8 mouse cellular contexts compared by ENCODE assay signal in genomic region chr4:73790260-73791185, GRCm38 (mm10). TPM values are rescaled to one million over a fixed set of nuclear protein-coding genes. Genes with fewer than 3 reads are reported as not detected.
A peak's percentile ranks its signal among the peaks of the same experiment; 100 is the strongest.
DNase-seq lines count a peak whose midpoint lies in the region; ATAC-seq and TF ChIP-seq lines count a peak whose summit lies in the region.

Gene Rasef (minus strand): TSS chr4:73790994.

- peaks cover 6% of the 10 kb centered on the region; the same call in 1 of the 2 replicates for H3K27me3 ChIP-seq in forebrain, postnatal 0 days (ENCODE audit: insufficient read depth, low read length)
- peaks cover 6% of the 10 kb centered on the region for H3K27me3 ChIP-seq in intestine, embryonic 16.5 days (replicated peaks; ENCODE audit: control insufficient read depth, insufficient read depth, low read length)
- H3K27me3 ChIP-seq in liver, embryonic 13.5 days: peaks cover 13% of the 10 kb centered on the region
- H3K27me3 ChIP-seq in neural tube, embryonic 12.5 days (replicated peaks): peaks cover 17% of the 10 kb centered on the region

- H3K4me3 ChIP-seq in left cerebral cortex, adult 2 months: peak within 1 kb of the TSS; percentile 51
- peak within 1 kb of the TSS; percentile 52 for H3K4me3 ChIP-seq in forebrain, postnatal 0 days (ENCODE audit: low read depth, low read length)
- peak within 1 kb of the TSS; percentile 58 for H3K4me3 ChIP-seq in intestine, embryonic 16.5 days (ENCODE audit: low read length)
- H3K4me3 ChIP-seq in liver, embryonic 13.5 days (replicated peaks): peak within 1 kb of the TSS; percentile 34
- H3K4me3 ChIP-seq in neural tube, embryonic 12.5 days: peak within 1 kb of the TSS; percentile 51

- peak within 1 kb of the TSS; percentile 99 for H3K4me2 ChIP-seq in forebrain, postnatal 0 days (ENCODE audit: low read depth)
- H3K4me2 ChIP-seq in intestine, embryonic 16.5 days (ENCODE audit: low read depth, low read length): peak within 1 kb of the TSS; percentile 93
- H3K4me2 ChIP-seq in liver, embryonic 13.5 days: peak within 1 kb of the TSS; percentile 56
- H3K4me2 ChIP-seq in neural tube, embryonic 12.5 days (replicated peaks): peak within 1 kb of the TSS; percentile 98

- 5% methylated on average over 87 of the region's 87 CpGs for WGBS in forebrain, postnatal 0 days
- WGBS in intestine, embryonic 16.5 days: 4% methylated on average over 85 of the region's 87 CpGs
- WGBS in liver, embryonic 13.5 days (ENCODE audit: insufficient replicate concordance): 6% methylated on average over 87 of the region's 87 CpGs
- 6% methylated on average over 87 of the region's 87 CpGs for WGBS in neural tube, embryonic 12.5 days

- peak; percentile 90 for ATAC-seq in forebrain, postnatal 0 days
- ATAC-seq in intestine, embryonic 16.5 days: peak; percentile 94
- no peak for ATAC-seq in liver, embryonic 13.5 days (ENCODE audit: low read depth)
- ATAC-seq in neural tube, embryonic 12.5 days (ENCODE audit: low FRiP score, low read depth): peak; percentile 87

- TF ChIP-seq CTCF in left cerebral cortex, adult 2 months (IDR thresholded peaks at IDR 0.05): no peak
- no peak for TF ChIP-seq CTCF in forebrain, postnatal 0 days (IDR thresholded peaks at IDR 0.05; ENCODE audit: low read depth)

- H3K27ac ChIP-seq in left cerebral cortex, adult 2 months: no peak within 1 kb of the TSS
- H3K27ac ChIP-seq in forebrain, postnatal 0 days (ENCODE audit: low read depth, low read length): no peak within 1 kb of the TSS
- no peak within 1 kb of the TSS for H3K27ac ChIP-seq in intestine, embryonic 16.5 days (ENCODE audit: low read length)
- H3K27ac ChIP-seq in liver, embryonic 13.5 days: no peak within 1 kb of the TSS
- H3K27ac ChIP-seq in neural tube, embryonic 12.5 days: no peak within 1 kb of the TSS

- peak within 1 kb of the TSS; percentile 64 for H3K9ac ChIP-seq in forebrain, postnatal 0 days
- peak within 1 kb of the TSS; percentile 75 for H3K9ac ChIP-seq in intestine, embryonic 16.5 days (ENCODE audit: low read depth, low read length)
- H3K9ac ChIP-seq in liver, embryonic 13.5 days: no peak within 1 kb of the TSS
- H3K9ac ChIP-seq in neural tube, embryonic 12.5 days: peak within 1 kb of the TSS; percentile 45; the same call in 1 of the 2 replicates

- H3K36me3 ChIP-seq in forebrain, postnatal 0 days (ENCODE audit: insufficient read depth): no peaks in the 10 kb centered on the region
- H3K36me3 ChIP-seq in intestine, embryonic 16.5 days (ENCODE audit: control insufficient read depth, insufficient read depth, low read length): no peaks in the 10 kb centered on the region
- no peaks in the 10 kb centered on the region for H3K36me3 ChIP-seq in liver, embryonic 13.5 days
- H3K36me3 ChIP-seq in neural tube, embryonic 12.5 days: no peaks in the 10 kb centered on the region

- peak; percentile 14 to 20 for DNase-seq in left cerebral cortex, adult 2 months (ENCODE audit: extremely low spot score in 1 of 2, low spot score in 2 of 2)
- no peak for DNase-seq in left cerebral cortex, adult 11 months (ENCODE audit: low spot score)
- DNase-seq in forebrain, postnatal 0 days: peak; percentile 56
- no peak for DNase-seq in liver, embryonic 13.5 days
- peak; percentile 20 for DNase-seq in urinary bladder, postnatal 10 days (ENCODE audit: low spot score)
- no peak for DNase-seq in cerebellum, adult 8-10 months

- intact Hi-C loops in left cerebral cortex, adult 2 months (cut with DNase I): no loop called here

- 0 out of 2 replicates have a peak, but pooled peaks cover 5% of the 10 kb centered on the region for H3K4me1 ChIP-seq in forebrain, postnatal 0 days (ENCODE audit: insufficient read depth)
- H3K4me1 ChIP-seq in intestine, embryonic 16.5 days (ENCODE audit: control insufficient read depth, insufficient read depth, low read length): peaks cover 5% of the 10 kb centered on the region; the same call in 1 of the 2 replicates
- H3K4me1 ChIP-seq in liver, embryonic 13.5 days (replicated peaks): no peaks in the 10 kb centered on the region
- H3K4me1 ChIP-seq in neural tube, embryonic 12.5 days: peaks cover 5% of the 10 kb centered on the region; the same call in 1 of the 2 replicates

- no peaks in the 10 kb centered on the region for H3K9me3 ChIP-seq in forebrain, postnatal 0 days (ENCODE audit: low read length)
- H3K9me3 ChIP-seq in intestine, embryonic 16.5 days (ENCODE audit: control insufficient read depth, low read length): no peaks in the 10 kb centered on the region
- H3K9me3 ChIP-seq in liver, embryonic 13.5 days (replicated peaks): no peaks in the 10 kb centered on the region
- H3K9me3 ChIP-seq in neural tube, embryonic 12.5 days: no peaks in the 10 kb centered on the region

RNA-seq across cellular contexts. Expression of gene Rasef, which starts in this region (rescaled TPM):
- total RNA-seq in left cerebral cortex, adult 2 months (2021): under 1 TPM in 1 of 2 experiments, not detected in 1; 0.11 TPM
- total RNA-seq in forebrain, postnatal 0 days (2014; rRNA removed): 1.1 and 1.2 TPM in 2 replicates
- polyA plus RNA-seq in forebrain, postnatal 0 days (2015; fragmentation: Nextera tagmentation; extraction: Ambion mirVana): 0.18 and 0.24 TPM in 2 replicates
- polyA plus RNA-seq in intestine, embryonic 16.5 days (2015; fragmentation: Nextera tagmentation; extraction: Ambion mirVana): 4.1 and 4.5 TPM in 2 replicates
- not detected in 2 replicates for polyA plus RNA-seq in liver, embryonic 13.5 days (2015; fragmentation: Nextera tagmentation; extraction: Ambion mirVana)
- 0.28 and 0.33 TPM in 2 replicates for polyA plus RNA-seq in neural tube, embryonic 12.5 days (2016; fragmentation: Nextera tagmentation; extraction: Ambion mirVana)

Comparison
In these comparisons a context has a peak if more than half of its experiments do, and no peak if none do; other contexts are left out.
1. Peak in DNase-seq and H3K4me3 ChIP-seq in left cerebral cortex, adult 2 months; RNA of the gene not detected or under 1 TPM.
2. Peak in ATAC-seq, H3K4me3 ChIP-seq, H3K9ac ChIP-seq and H3K4me2 ChIP-seq in neural tube, embryonic 12.5 days; RNA of the gene not detected or under 1 TPM.
3. DNase-seq: peak in forebrain, postnatal 0 days (single experiment) and urinary bladder, postnatal 10 days (single experiment); none in left cerebral cortex, adult 11 months (single experiment), liver, embryonic 13.5 days (single experiment) and cerebellum, adult 8-10 months (single experiment).
4. Peak in every context shown above with its lines, with median percentiles within 50 percentile points of each other: H3K4me3 ChIP-seq and H3K4me2 ChIP-seq.